Mouse (Mus musculus) regulatory T cell (primary cell): Measurements from ENCODE around the gene Des.

Source experiments
- in situ Hi-C: fragments of 300-600 bp; cut with MboI, MseI; formaldehyde crosslinking; loops from one replicate; pipeline ENCODE4 v1.15.1; 2025; ENCODE audit warnings: high pct_unique_total_duplicates

The Des gene

GRCm38 (mm10) chr1:75360112-75361031 lies at the start of gene Des:
TSS of gene Des (plus strand) at chr1:75360329.
- in situ Hi-C loops = no loop called here

DNA sequence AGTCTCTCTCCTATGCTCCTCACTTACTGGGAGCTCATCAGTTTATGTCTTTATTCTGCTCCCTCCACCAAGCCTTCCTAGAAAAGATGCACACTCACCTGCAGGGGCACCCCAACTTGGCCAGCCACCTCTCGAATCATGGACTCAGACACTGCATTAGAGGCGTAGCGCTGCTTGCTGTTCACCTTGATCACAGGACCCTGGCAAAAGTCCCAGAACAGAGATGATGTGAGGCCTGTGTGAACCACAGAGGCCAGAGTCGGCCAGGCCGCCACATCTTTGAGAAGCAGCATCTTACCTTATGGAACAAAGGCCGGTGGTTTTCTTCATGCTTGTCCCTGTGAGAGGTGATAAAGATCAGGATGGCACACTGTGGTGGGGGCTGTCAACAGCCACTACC lies 48.4 kb upstream of the Des start:
- in situ Hi-C loops = loop anchor here (5.0 to 10.0 kb wide), 2 partner anchors 74 to 257 kb away; partner anchors contain the start of gene Dnajb2

DNA sequence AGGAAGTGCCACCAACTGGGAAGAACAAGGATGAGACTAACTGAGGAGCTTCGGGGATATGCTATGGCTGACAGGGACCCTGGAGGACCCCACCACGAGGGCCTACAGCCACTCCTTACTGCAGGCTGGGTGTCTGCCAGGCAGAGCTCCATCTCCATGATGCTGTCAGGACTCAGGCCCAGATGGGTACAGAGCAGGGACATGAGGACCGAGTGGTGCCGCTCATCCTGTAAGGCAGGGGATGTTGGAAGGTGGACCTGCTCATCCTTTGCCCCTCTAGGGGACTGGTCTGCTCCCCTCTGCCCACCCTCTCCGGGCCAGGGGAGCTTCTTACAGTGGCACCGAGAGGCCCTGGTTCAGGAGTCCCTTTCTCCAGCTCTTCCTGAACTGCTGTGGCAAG lies 45.1 kb upstream of the Des start:
- in situ Hi-C loops = loop anchor here (5.0 to 10.0 kb wide), 5 partner anchors 128 to 728 kb away; partner anchors contain the start of genes Bcs1l and Zfp142

- in situ Hi-C loops = loop anchor here (5.0 to 10.0 kb wide), 5 partner anchors 128 to 728 kb away; partner anchors contain the start of genes Bcs1l and Zfp142
Measured at GRCm38 (mm10) chr1:75315456-75316365, 44.4 kb upstream of the Des start.

DNA sequence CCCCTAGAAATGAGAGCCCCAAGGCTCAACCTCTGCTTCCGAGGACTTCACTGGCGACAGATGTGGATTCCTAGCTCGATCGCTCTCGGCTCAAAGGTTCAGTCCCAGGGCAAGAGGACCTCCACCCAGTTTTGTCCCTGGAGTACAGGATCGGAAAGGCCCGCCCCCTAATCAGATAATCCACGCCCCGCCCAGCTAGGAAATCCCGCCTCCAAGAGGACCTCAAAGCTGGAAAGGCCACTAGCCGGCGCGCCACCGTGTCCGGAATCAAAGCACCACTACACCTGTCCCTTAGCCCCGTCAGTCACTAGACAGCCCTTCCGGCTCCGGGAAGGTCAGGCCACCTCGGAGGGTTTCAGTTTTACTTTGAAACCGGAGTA lies 43.3 kb upstream of the Des start:
- in situ Hi-C loops = loop anchor here (5.0 to 10.0 kb wide), 5 partner anchors 130 to 730 kb away; partner anchors contain the start of genes Bcs1l and Zfp142

DNA sequence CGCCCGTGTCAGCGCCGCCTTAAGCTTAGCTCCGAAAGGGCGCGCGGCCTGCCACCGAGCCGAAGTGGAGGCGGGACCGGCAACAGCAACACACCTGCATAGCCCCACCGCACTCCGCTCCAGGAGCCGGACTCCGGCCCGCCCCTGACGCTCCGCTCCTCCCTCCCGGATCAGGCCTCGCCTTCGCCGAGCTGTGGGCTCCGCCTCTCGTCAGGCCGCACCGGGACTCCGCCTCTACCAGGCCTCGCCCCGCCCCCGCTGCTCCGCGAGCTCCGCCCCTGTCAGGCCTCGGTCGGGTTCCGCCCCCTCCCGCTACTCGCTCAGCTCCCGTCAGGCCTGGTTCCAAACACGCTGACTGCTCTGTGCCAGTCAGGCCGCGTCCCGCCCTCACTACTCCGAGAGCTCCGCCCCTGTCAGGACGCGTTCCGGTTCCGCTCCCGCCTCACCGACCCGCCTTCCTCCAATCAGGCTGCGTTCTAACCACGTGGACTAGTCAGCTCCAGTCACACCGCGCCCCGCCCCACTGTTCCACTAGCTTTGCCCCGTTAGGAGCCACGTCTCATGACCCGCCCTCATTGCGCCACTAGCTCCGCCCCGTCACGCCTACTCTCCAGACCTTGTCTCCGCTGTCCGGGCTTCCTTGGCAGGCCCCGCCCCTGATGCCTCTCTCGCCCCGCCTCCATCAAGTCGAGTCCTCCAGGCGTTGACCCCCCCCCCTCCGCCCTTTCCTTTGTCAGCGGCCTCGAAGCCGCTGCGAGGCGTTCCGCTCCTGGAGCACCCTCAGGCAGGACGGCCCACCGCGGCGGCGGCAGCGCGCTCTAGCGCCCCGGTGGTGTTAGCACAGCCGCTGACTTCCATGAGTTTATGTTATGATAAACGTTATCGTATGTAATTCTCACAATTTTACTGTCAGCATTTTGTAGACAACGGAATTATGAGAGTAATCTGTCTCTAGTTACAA lies 42.6 kb upstream of the Des start, which contains the start of gene Dnpep:
Gene Dnpep (minus strand): TSS at position 750 of the 961 bp plus-strand sequence.
- in situ Hi-C loops = loop anchor here (5.0 to 10.0 kb wide), 5 partner anchors 130 to 730 kb away; partner anchors contain the start of genes Bcs1l and Zfp142

GRCm38 (mm10) chr1:75318301-75318700 lies 41.8 kb upstream of the Des start:
- in situ Hi-C loops = loop anchor here (5.0 to 10.0 kb wide), 5 partner anchors 131 to 731 kb away; partner anchors contain the start of genes Bcs1l and Zfp142

DNA sequence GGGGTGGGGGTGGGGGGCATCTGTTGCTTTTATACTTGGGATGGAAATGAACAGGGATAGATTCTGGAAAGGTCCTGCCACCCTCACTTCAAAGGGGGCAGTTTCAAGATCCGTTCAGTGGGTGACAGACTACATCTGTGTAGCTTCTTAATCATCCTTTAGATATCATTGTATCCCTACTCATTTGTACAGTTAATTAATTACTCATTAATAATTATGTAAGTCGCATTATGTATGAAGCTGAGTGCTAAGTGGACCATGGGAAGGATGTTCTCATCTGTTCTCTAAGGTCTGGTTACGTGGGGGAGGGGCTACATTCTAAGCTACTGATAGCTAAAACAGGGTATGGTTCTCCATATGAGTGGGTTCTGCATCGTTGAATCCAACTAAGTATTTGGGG lies 41.4 kb upstream of the Des start:
- in situ Hi-C loops = loop anchor here (5.0 to 10.0 kb wide), 5 partner anchors 131 to 731 kb away; partner anchors contain the start of genes Bcs1l and Zfp142

DNA sequence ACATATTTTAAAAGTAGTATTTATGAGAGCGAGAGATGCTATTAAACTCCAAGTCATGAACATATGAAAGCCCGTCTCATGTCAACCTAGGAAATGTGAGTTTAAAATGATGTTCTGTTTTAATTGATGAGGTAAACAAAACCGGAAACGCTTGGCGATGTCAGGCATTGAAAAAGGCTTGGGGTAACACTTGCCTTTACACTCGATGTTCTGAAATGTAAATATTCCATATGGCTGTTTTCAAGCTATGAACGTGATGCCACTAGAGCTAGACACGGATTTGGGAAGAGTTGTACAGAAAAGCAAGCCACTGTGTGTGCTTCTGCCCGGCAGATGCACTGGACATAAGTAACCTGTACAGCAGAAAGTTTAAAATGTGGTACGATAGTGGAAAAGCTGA lies 41.0 kb upstream of the Des start:
- in situ Hi-C loops = loop anchor here (5.0 to 10.0 kb wide), 5 partner anchors 132 to 732 kb away; partner anchors contain the start of genes Bcs1l and Zfp142

DNA sequence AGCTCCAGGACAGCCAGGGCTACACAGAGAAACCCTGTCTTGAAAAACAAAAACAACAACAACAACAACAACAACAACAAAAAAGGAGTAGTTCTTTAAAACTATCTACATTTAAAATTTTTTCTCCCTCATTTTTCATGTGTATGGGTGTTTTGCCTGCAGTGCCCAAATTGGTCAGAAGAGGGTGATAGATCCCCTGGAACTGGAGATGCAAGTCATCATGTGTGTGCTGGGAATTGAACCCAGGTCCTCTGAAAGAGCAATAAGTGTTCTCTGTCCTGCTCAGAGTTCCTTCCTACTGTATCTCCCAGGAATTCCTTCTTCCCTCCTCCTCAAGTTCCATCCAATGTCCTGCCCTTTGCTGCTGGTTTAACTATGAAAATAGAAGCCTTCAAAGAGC lies 32.7 kb upstream of the Des start:
- in situ Hi-C loops = no loop called here

DNA sequence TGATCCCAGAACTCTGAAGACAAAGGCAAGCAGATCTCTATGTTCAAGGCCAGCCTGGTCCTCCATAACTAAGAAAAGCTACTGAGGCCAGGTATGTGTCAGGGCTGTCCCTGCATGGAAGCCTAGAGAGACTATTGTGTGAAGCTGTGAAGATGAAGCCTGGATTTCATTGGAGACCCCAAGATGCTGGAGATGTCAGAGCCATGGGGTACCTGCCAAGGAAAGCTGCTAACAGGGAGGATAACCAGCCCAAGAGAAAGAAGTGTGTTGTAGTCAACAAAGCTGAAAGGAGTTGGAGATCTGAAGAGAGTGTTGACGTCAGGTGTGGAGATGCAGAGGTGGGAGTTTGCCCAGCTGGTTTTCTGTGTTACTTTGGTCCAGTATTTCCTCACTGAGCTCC lies 28.9 kb upstream of the Des start:
- in situ Hi-C loops = no loop called here

DNA sequence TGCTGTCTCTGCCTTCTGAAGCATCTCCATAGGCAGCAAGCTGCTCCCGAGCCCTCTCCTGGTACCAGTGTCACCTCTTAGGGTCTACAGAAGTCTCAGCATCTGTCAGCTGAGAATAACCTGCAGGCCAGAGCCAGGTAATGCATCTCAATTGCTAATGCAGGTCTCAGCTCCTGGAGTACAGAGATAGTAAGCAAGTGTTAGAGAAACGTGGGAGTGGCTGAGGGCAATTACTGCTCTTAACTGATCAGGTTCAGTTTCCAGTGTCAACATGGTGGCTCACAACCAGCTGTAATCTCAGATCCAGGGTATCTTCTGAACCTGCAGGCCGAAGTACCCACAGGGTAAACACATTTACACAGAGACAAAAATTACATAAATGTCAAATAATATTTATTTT lies 23.7 kb upstream of the Des start:
- in situ Hi-C loops = no loop called here

GRCm38 (mm10) chr1:75337097-75337496 lies 23.0 kb upstream of the Des start:
- in situ Hi-C loops = no loop called here

DNA sequence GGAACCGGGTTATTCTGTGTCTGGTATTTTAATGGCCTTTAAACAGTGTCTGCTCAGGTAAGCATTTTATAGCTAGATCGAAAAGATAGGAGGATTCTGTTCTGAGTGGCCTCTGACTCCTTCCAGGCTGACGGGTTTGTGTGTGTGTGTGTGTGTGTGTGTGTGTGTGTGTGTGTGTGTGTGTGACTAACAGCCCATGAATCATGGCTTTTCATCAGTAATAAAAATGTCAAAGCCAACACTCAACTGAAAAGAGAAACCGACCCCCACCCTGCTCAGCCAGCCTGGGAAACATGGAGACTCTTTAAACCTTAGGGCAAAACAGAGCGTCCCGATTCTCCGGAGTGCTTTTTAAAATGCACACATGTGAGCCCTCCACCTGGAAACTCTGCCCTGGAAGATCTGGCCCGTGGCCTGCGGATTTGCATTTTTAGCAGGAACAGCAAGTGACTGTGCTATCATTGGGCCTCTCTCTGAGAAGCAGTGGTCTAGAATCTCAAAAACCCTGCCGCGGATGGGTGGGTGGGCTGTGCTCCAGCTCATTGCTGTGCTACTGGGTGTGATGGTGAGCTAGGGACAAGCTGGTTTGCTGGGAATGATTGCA lies 21.9 kb upstream of the Des start:
- in situ Hi-C loops = no loop called here

DNA sequence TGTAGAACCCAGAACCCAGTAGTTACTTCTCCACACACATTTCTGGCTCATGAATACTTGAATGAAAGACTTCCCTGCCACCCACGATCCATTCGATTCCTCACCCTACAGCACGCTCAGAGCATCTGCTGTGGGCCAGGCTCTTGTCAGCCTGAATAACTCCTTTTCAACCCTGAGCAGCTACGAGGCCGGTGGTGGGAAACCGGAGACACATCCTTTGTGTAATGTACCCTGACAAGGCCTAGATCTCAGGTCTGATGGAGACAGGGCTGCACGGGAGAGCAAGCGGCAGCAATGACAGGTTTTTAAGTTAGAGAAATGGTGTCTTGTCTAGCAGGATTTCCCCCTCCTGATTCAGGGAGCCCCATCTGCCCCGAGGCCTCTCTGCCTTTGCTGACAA lies 20.8 kb upstream of the Des start:
- in situ Hi-C loops = no loop called here

DNA sequence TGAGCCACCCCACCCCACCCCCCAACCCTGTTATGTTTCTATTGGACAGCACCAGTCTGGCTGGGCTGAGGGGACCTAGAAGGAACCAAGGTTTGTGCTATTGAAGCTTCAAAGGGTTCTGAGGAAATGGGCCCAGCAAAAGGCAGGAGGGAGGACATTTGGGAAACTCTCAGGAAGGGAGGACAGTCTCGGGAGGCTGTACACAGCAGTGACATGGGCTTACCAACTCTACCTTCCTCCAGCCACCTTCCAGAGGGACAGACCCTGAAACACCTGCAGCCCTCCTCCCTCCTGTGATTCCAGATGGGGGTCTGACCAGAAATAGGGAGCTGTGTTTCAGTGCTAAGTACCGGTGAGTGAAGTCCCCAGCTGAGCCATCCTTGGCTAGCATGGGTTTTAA lies 19.6 kb upstream of the Des start:
- in situ Hi-C loops = no loop called here

DNA sequence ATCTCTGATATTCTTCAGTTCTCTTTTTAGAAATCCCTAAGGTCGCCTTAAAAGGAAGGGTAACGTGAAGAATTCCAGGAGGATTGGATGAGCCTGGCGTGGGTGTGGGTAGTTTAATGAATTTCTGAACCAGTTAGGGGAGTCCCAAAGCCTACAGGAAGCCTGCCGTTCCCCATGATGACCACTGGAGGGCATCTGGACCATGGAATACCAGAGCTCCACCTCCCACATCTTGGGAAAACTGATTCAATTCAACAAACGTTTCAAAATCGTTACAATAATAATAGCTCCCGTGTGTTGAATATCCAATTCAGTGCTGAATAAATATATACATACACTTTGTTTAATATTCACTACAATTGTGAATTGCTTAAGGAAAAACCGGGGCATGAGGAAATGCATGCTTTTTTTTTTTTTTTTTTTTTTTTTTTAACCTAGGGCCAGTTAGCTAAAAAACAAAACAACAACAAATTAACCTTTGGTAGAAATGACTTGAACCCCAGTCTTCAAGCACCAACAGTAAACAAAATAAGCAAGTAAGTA lies 17.2 kb upstream of the Des start:
- in situ Hi-C loops = no loop called here

DNA sequence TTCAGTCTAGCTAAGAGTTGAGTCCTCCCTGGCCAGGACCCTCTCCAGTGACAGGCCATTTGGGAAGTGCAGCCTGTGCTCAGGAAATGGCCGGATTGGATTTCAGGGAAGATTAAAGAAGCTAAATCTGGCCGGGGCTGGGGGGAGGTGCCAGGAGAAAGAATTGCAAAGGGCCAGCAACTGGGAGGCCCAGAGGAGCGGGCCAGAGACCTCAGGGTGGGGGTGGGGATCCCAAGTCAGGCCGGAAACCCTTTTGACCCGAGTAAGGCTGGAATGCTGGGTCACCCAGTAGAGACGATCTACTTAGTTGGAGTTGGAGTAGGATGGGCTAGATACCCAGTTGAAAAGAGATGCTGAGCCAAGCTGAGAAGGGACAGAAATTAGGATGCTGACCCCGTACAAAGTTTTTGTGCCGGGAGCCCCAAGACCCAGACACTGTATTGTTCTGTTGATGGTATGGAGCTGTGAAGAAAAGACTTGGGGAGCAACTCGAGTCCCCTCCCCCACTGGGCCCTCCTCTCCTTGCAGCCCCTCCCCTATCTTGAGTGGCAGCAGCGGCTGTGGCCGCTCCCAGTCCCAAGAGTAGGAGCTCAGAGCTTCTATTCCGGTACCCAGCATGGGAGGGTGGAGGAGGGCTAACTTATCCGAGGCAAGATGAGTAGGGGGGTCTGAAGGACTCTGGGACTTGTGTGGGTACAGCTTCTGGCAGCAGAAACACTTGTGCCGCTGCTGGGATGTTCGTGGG lies 15.7 kb upstream of the Des start:
- in situ Hi-C loops = no loop called here
